Mouse (Mus musculus): ENCODE measurements around the gene Cfl1.

The Cfl1 gene

GRCm38 (mm10) chr19:5529325-5530137 is 39.3 kb downstream of the Cfl1 start:
- DNase-seq (ENCODE audit: low read depth): peak; percentile 96

GRCm38 (mm10) chr19:5530138-5530524 is 39.9 kb downstream of the Cfl1 start:
- DNase-seq (ENCODE audit: low read depth): no peak

GRCm38 (mm10) chr19:5532520-5532919 is 42.3 kb downstream of the Cfl1 start:
- peak; percentile 82 for DNase-seq (ENCODE audit: low read depth)

GRCm38 (mm10) chr19:5538786-5539185 is 48.5 kb downstream of the Cfl1 start:
- DNase-seq (ENCODE audit: low read depth): no peak

GRCm38 (mm10) chr19:5543362-5543761 is 53.1 kb downstream of the Cfl1 start:
- no peak for DNase-seq (ENCODE audit: low read depth)

- no peak for DNase-seq (ENCODE audit: low read depth)
Measured at GRCm38 (mm10) chr19:5544031-5544430, 53.8 kb downstream of the Cfl1 start.
